Mouse (Mus musculus): Measurements from ENCODE around the gene Ssb. TPM values are rescaled to one million over a fixed set of nuclear protein-coding genes. Genes with fewer than 3 reads are reported as not detected.
"Not testable (repeated sequence)": the region's sequence is repeated elsewhere in the genome, so short reads cannot be mapped to it uniquely, and the experiment has no call there.

The Ssb gene
- polyA plus RNA-seq, 1 experiment from 2014 or later, result 354 TPM

- Histone ChIP-seq H3K27me3 (ENCODE audit: insufficient read depth, low read length) (no peaks in the 10 kb centered on the region), H3K4me1 (replicated peaks; ENCODE audit: insufficient read depth, low read length) (no peaks in the 10 kb centered on the region), H3K4me3 (replicated peaks; ENCODE audit: low read depth, low read length) (no peak overlapping the region), H3K9me3 (replicated peaks; ENCODE audit: low read length) (no peaks in the 10 kb centered on the region), H3K36me3 (ENCODE audit: insufficient read depth, low read length) (no peaks in the 10 kb centered on the region), H3K9ac (ENCODE audit: low read depth, low read length) (no peak overlapping the region), H3K27ac (no peak overlapping the region), H3K4me2 (ENCODE audit: low read length) (no peak overlapping the region)
- peak; percentile 48 for TF ChIP-seq CTCF (IDR thresholded peaks at IDR 0.05; ENCODE audit: low read depth)
- WGBS, result 59% methylated on average over 14 of the region's 14 CpGs
- ATAC-seq (replicated peaks; ENCODE audit: low FRiP score, low read depth) (no peak), DNase-seq (ENCODE audit: low spot score) (no peak)
Observed at GRCm38 (mm10) chr2:69895502-69896223, 34.3 kb downstream of the Ssb start.

GRCm38 (mm10) chr2:69896224-69896581 is 34.8 kb downstream of the Ssb start:
- Histone ChIP-seq H3K27ac (no peak overlapping the region), H3K4me2 (ENCODE audit: low read length) (no peak overlapping the region), H3K4me3 (replicated peaks; ENCODE audit: low read depth, low read length) (no peak overlapping the region), H3K27me3 (ENCODE audit: insufficient read depth, low read length) (no peaks in the 10 kb centered on the region), H3K9ac (ENCODE audit: low read depth, low read length) (no peak overlapping the region), H3K4me1 (replicated peaks; ENCODE audit: insufficient read depth, low read length) (no peaks in the 10 kb centered on the region), H3K9me3 (replicated peaks; ENCODE audit: low read length) (no peaks in the 10 kb centered on the region), H3K36me3 (ENCODE audit: insufficient read depth, low read length) (0 out of 2 replicates have a peak, but pooled peaks cover 3% of the 10 kb centered on the region)
- 94% methylated on average over 4 of the region's 4 CpGs for WGBS
- DNase-seq (ENCODE audit: low spot score) (no peak), ATAC-seq (replicated peaks; ENCODE audit: low FRiP score, low read depth) (no peak)
- no peak for TF ChIP-seq CTCF (IDR thresholded peaks at IDR 0.05; ENCODE audit: low read depth)

- Histone ChIP-seq H3K4me1 (replicated peaks; ENCODE audit: insufficient read depth, low read length) (no peaks in the 10 kb centered on the region), H3K9ac (ENCODE audit: low read depth, low read length) (peak within 1 kb of the TSS; percentile 100), H3K4me3 (replicated peaks; ENCODE audit: low read depth, low read length) (peak within 1 kb of the TSS; percentile 99), H3K27ac (peak within 1 kb of the TSS; percentile 96), H3K36me3 (ENCODE audit: insufficient read depth, low read length) (0 out of 2 replicates have a peak, but pooled peaks cover 4% of the 10 kb centered on the region), H3K9me3 (replicated peaks; ENCODE audit: low read length) (no peaks in the 10 kb centered on the region), H3K27me3 (ENCODE audit: insufficient read depth, low read length) (no peaks in the 10 kb centered on the region), H3K4me2 (ENCODE audit: low read length) (peak within 1 kb of the TSS; percentile 98)
- TF ChIP-seq CTCF (IDR thresholded peaks at IDR 0.05; ENCODE audit: low read depth), result no peak
- under 1% methylated on average over 62 of the region's 65 CpGs for WGBS
- DNase-seq (ENCODE audit: low spot score) (peak; percentile 98), ATAC-seq (replicated peaks; ENCODE audit: low FRiP score, low read depth) (peak; percentile 100)
Observed at GRCm38 (mm10) chr2:69897039-69897617, 35.8 kb downstream of the Ssb start, which contains the start of gene Ubr3. TSS of gene Ubr3 (plus strand) at chr2:69897246.

GRCm38 (mm10) chr2:69897618-69898575 is 36.5 kb downstream of the Ssb start:
- peak overlapping the region; percentile 96 for H3K27ac ChIP-seq
- H3K36me3 ChIP-seq (ENCODE audit: insufficient read depth, low read length), result 0 out of 2 replicates have a peak, but pooled peaks cover 4% of the 10 kb centered on the region
- ATAC-seq (replicated peaks; ENCODE audit: low FRiP score, low read depth), result peak; percentile 54
- peak; percentile 81 for DNase-seq (ENCODE audit: low spot score)
- no peaks in the 10 kb centered on the region for H3K9me3 ChIP-seq (replicated peaks; ENCODE audit: low read length)
- H3K27me3 ChIP-seq (ENCODE audit: insufficient read depth, low read length), result no peaks in the 10 kb centered on the region
- H3K9ac ChIP-seq (ENCODE audit: low read depth, low read length), result peak overlapping the region; percentile 100
- under 1% methylated on average over 55 of the region's 55 CpGs for WGBS
- peak overlapping the region; percentile 99 for H3K4me3 ChIP-seq (replicated peaks; ENCODE audit: low read depth, low read length)
- TF ChIP-seq CTCF (IDR thresholded peaks at IDR 0.05; ENCODE audit: low read depth), result 0 out of 2 replicates have a peak, but pooled peaks have one; percentile 3
- H3K4me1 ChIP-seq (replicated peaks; ENCODE audit: insufficient read depth, low read length), result no peaks in the 10 kb centered on the region
- peak overlapping the region; percentile 98 for H3K4me2 ChIP-seq (ENCODE audit: low read length)

GRCm38 (mm10) chr2:69903541-69903940 is 42.2 kb downstream of the Ssb start:
- H3K36me3 ChIP-seq (ENCODE audit: insufficient read depth, low read length), result 0 out of 2 replicates have a peak, but pooled peaks cover 4% of the 10 kb centered on the region
- H3K27me3 ChIP-seq (ENCODE audit: insufficient read depth, low read length), result no peaks in the 10 kb centered on the region
- TF ChIP-seq CTCF (IDR thresholded peaks at IDR 0.05; ENCODE audit: low read depth), result no peak
- no peak overlapping the region for H3K9ac ChIP-seq (ENCODE audit: low read depth, low read length)
- no peak overlapping the region for H3K27ac ChIP-seq
- ATAC-seq (replicated peaks; ENCODE audit: low FRiP score, low read depth) (no peak), DNase-seq (ENCODE audit: low spot score) (no peak)
- no peaks in the 10 kb centered on the region for H3K4me1 ChIP-seq (replicated peaks; ENCODE audit: insufficient read depth, low read length)
- H3K9me3 ChIP-seq (replicated peaks; ENCODE audit: low read length), result no peaks in the 10 kb centered on the region
- no peak overlapping the region for H3K4me2 ChIP-seq (ENCODE audit: low read length)
- H3K4me3 ChIP-seq (replicated peaks; ENCODE audit: low read depth, low read length), result no peak overlapping the region
- WGBS, result 94% methylated on average over 3 of the region's 3 CpGs

- not testable (repeated sequence) for H3K4me2 ChIP-seq (ENCODE audit: low read length); H3K27me3 ChIP-seq (ENCODE audit: insufficient read depth, low read length); DNase-seq (ENCODE audit: low spot score); ATAC-seq (replicated peaks; ENCODE audit: low FRiP score, low read depth); H3K4me1 ChIP-seq (replicated peaks; ENCODE audit: insufficient read depth, low read length); H3K4me3 ChIP-seq (replicated peaks; ENCODE audit: low read depth, low read length); H3K27ac ChIP-seq; H3K9me3 ChIP-seq (replicated peaks; ENCODE audit: low read length); H3K9ac ChIP-seq (ENCODE audit: low read depth, low read length); H3K36me3 ChIP-seq (ENCODE audit: insufficient read depth, low read length)
- 88% methylated on average over 4 of the region's 4 CpGs for WGBS
Observed at GRCm38 (mm10) chr2:69907394-69907793, 46.0 kb downstream of the Ssb start.
